Mouse (Mus musculus): ENCODE measurements around the gene Wnk4.
"Not testable (repeated sequence)": the region's sequence is repeated elsewhere in the genome, so short reads cannot be mapped to it uniquely, and the experiment has no call there.

The Wnk4 gene

DNA sequence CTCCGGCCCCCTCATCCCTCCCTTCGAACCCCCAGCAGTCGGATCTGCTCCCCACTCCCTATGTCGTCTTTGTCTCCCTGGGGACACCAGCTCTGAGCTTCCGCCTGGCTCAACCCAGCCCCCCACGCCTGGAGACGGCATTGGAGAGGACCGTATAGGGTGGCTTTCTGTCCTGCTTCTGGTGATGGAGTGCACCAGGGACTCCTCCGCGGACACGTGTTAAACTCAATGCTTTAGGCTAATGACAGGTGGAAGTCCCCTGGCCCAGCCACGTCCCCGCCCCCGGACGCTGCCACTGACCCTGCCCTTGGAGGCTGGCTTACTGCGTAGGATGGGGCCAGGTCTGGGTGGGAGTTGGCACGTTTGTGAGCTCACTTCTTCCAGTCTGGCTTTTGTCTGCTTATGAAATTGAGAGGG, 56.1 kb downstream of the Wnk4 start:
- no peak for DNase-seq (ENCODE audit: low spot score)

DNA sequence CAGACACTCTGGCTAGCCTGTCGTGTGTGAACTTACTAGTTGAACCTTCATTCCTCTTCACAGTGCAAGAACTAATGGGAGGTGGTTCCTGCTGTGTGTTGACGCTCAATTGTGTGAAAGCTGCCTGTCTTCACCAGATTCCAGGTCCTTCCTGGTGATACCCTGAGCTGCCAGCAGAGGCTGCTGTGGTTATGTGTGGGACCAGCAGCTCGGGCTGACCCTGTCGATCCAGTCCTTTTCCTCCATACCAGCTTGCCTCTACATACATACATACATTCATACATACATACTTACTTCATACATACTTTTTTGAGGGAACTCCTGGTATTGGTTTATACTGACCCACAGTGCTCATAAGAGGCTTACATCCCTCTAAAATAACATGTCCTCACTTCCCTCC, 63.2 kb downstream of the Wnk4 start:
- DNase-seq (ENCODE audit: low spot score): peak; percentile 38

DNA sequence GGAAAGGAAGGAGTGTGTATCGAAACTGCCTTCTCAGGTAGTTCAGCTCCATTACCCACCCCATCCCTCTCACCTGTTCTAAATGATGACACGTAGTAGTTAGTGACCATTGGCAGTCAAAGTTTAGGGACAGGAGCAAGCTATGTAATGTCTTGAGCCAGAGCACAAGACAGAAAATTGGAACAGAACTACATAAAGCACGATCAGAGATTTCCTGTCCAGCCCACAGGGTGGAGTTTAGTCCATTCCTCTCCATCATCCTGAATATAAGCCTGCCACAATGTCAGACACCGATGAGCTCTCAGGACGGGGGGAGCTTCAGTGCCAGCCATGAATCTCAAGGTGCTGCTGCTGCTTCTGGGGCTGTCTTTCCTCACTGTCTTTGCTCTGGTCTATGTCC, 64.4 kb downstream of the Wnk4 start, which contains the start of gene Aoc2:
Aoc2 (plus strand) TSS at position 301 of the 400 bp plus-strand sequence.
- DNase-seq (ENCODE audit: low spot score): no peak

DNA sequence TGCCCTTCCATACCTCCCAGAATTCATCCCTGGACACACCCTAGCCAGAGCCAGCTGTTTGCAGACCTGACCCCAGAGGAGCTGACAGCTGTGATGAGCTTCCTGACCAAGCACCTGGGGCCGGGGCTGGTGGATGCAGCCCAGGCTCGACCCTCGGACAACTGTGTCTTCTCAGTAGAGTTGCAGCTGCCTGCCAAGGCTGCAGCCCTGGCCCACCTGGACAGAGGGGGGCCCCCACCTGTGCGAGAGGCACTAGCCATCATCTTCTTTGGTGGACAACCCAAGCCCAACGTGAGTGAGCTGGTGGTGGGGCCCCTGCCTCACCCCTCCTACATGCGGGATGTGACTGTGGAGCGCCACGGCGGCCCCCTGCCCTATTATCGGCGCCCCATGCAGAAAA, 64.8 kb downstream of the Wnk4 start:
- not testable (repeated sequence) for DNase-seq (ENCODE audit: low spot score)

DNA sequence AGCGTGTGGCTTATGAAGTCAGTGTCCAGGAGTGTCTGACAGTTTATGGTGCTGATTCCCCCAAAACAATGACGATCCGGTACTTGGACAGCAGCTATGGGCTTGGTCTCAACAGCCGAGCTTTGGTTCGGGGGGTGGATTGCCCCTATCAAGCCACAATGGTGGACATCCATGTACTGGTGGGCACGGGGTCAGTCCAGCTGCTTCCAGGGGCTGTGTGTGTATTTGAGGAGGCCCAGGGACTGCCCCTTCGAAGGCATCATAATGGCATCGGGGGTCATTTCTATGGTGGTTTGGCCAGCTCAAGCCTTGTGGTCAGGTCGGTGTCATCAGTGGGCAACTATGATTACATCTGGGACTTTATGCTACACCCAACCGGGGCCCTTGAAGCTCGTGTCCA, 65.8 kb downstream of the Wnk4 start:
- DNase-seq (ENCODE audit: low spot score): no peak
